Mouse (Mus musculus) right cerebral cortex, postnatal 25 days (tissue): ENCODE measurements around the gene Cdh5.
"Not testable (repeated sequence)": the region's sequence is repeated elsewhere in the genome, so short reads cannot be mapped to it uniquely, and the experiment has no call there.

Experiments used
- DNase-seq: peaks from one replicate; pipeline ENCODE4 v3.0.0; 2022

Gene Cdh5

GRCm38 (mm10) chr8:104101415-104101814 is at the start of gene Cdh5:
Cdh5 (plus strand) TSS chr8:104101625.
- DNase-seq = no peak

GRCm38 (mm10) chr8:104059922-104060321 is 41.5 kb upstream of the Cdh5 start:
- DNase-seq = no peak

GRCm38 (mm10) chr8:104060446-104060845 is 41.0 kb upstream of the Cdh5 start:
- DNase-seq = no peak

GRCm38 (mm10) chr8:104061048-104061988 is 40.1 kb upstream of the Cdh5 start:
- no peak for DNase-seq

GRCm38 (mm10) chr8:104061989-104062820 is 39.2 kb upstream of the Cdh5 start:
- no peak for DNase-seq

- peak; percentile 36 for DNase-seq
Measured at GRCm38 (mm10) chr8:104065223-104065622, 36.2 kb upstream of the Cdh5 start.

GRCm38 (mm10) chr8:104065906-104066518 is 35.4 kb upstream of the Cdh5 start:
- DNase-seq = peak; percentile 32

- no peak for DNase-seq
Measured at GRCm38 (mm10) chr8:104067390-104067925, 34.0 kb upstream of the Cdh5 start.

- no peak for DNase-seq
Measured at GRCm38 (mm10) chr8:104068421-104069035, 32.9 kb upstream of the Cdh5 start.

- not testable (repeated sequence) for DNase-seq
Measured at GRCm38 (mm10) chr8:104070201-104070865, 31.1 kb upstream of the Cdh5 start.

GRCm38 (mm10) chr8:104070949-104071348 is 30.5 kb upstream of the Cdh5 start:
- DNase-seq = no peak

- DNase-seq = no peak
Measured at GRCm38 (mm10) chr8:104075079-104075478, 26.3 kb upstream of the Cdh5 start.

- DNase-seq = no peak
Measured at GRCm38 (mm10) chr8:104076541-104077412, 24.6 kb upstream of the Cdh5 start.

GRCm38 (mm10) chr8:104078091-104078490 is 23.3 kb upstream of the Cdh5 start:
- no peak for DNase-seq

GRCm38 (mm10) chr8:104085281-104085680 is 16.1 kb upstream of the Cdh5 start:
- DNase-seq = no peak

- no peak for DNase-seq
Measured at GRCm38 (mm10) chr8:104086615-104087014, 14.8 kb upstream of the Cdh5 start.

- DNase-seq = no peak
Measured at GRCm38 (mm10) chr8:104087091-104087490, 14.3 kb upstream of the Cdh5 start.

- not testable (repeated sequence) for DNase-seq
Measured at GRCm38 (mm10) chr8:104087878-104088277, 13.5 kb upstream of the Cdh5 start.

GRCm38 (mm10) chr8:104088881-104089280 is 12.5 kb upstream of the Cdh5 start:
- DNase-seq = no peak

- DNase-seq = not testable (repeated sequence)
Measured at GRCm38 (mm10) chr8:104090993-104091900, 10.2 kb upstream of the Cdh5 start.
